Mouse (Mus musculus): ENCODE data around the gene Taf8. TPM values are rescaled to one million over a fixed set of nuclear protein-coding genes. Genes with fewer than 3 reads are reported as not detected.

The Taf8 gene
- 10 to 100 TPM; 13.8 to 14.3 TPM for total RNA-seq (2021)

GRCm38 (mm10) chr17:47501946-47502706 lies at the start of gene Taf8:
Gene Taf8 (minus strand): TSS chr17:47502292.
- peak; percentile 88 to 96 for DNase-seq (ENCODE audit: extremely low spot score in 1 of 2, low spot score in 2 of 2)
- intact Hi-C loops (cut with DNase I) = no loop called here

GRCm38 (mm10) chr17:47551049-47551448 lies 49.0 kb upstream of the Taf8 start:
- DNase-seq (ENCODE audit: extremely low spot score in 1 of 2, low spot score in 2 of 2) = no peak
- intact Hi-C loops (cut with DNase I) = no loop called here

GRCm38 (mm10) chr17:47545861-47546331 lies 43.8 kb upstream of the Taf8 start:
- intact Hi-C loops (cut with DNase I) = no loop called here
- DNase-seq (ENCODE audit: extremely low spot score in 1 of 2, low spot score in 2 of 2) = peak; percentile 40 to 48

GRCm38 (mm10) chr17:47545154-47545553 lies 43.1 kb upstream of the Taf8 start:
- intact Hi-C loops (cut with DNase I) = no loop called here
- no peak for DNase-seq (ENCODE audit: extremely low spot score in 1 of 2, low spot score in 2 of 2)

- DNase-seq (ENCODE audit: extremely low spot score in 1 of 2, low spot score in 2 of 2) = no peak
- intact Hi-C loops (cut with DNase I) = no loop called here
Observed at GRCm38 (mm10) chr17:47543051-47543650, 41.1 kb upstream of the Taf8 start.

- intact Hi-C loops (cut with DNase I) = no loop called here
- DNase-seq (ENCODE audit: extremely low spot score in 1 of 2, low spot score in 2 of 2) = no peak
Observed at GRCm38 (mm10) chr17:47542061-47542460, 40.0 kb upstream of the Taf8 start.

GRCm38 (mm10) chr17:47539128-47539527 lies 37.0 kb upstream of the Taf8 start:
- intact Hi-C loops (cut with DNase I) = no loop called here
- DNase-seq (ENCODE audit: extremely low spot score in 1 of 2, low spot score in 2 of 2) = no peak

- DNase-seq (ENCODE audit: extremely low spot score in 1 of 2, low spot score in 2 of 2) = no peak
- intact Hi-C loops (cut with DNase I) = no loop called here
Observed at GRCm38 (mm10) chr17:47538049-47538448, 36.0 kb upstream of the Taf8 start.

GRCm38 (mm10) chr17:47535812-47536236 lies 33.7 kb upstream of the Taf8 start:
- DNase-seq (ENCODE audit: extremely low spot score in 1 of 2, low spot score in 2 of 2) = no peak
- intact Hi-C loops (cut with DNase I) = no loop called here

- intact Hi-C loops (cut with DNase I) = no loop called here
- DNase-seq (ENCODE audit: extremely low spot score in 1 of 2, low spot score in 2 of 2) = no peak
Observed at GRCm38 (mm10) chr17:47533691-47534090, 31.6 kb upstream of the Taf8 start.

- no peak for DNase-seq (ENCODE audit: extremely low spot score in 1 of 2, low spot score in 2 of 2)
- intact Hi-C loops (cut with DNase I) = no loop called here
Observed at GRCm38 (mm10) chr17:47532364-47532763, 30.3 kb upstream of the Taf8 start.

- DNase-seq (ENCODE audit: extremely low spot score in 1 of 2, low spot score in 2 of 2) = no peak
- intact Hi-C loops (cut with DNase I) = no loop called here
Observed at GRCm38 (mm10) chr17:47531387-47531818, 29.3 kb upstream of the Taf8 start.

GRCm38 (mm10) chr17:47529595-47529994 lies 27.5 kb upstream of the Taf8 start:
- no peak for DNase-seq (ENCODE audit: extremely low spot score in 1 of 2, low spot score in 2 of 2)
- intact Hi-C loops (cut with DNase I) = no loop called here

GRCm38 (mm10) chr17:47528919-47529318 lies 26.8 kb upstream of the Taf8 start:
- DNase-seq (ENCODE audit: extremely low spot score in 1 of 2, low spot score in 2 of 2) = no peak
- intact Hi-C loops (cut with DNase I) = no loop called here

- DNase-seq (ENCODE audit: extremely low spot score in 1 of 2, low spot score in 2 of 2) = no peak
- intact Hi-C loops (cut with DNase I) = no loop called here
Observed at GRCm38 (mm10) chr17:47527581-47528300, 25.6 kb upstream of the Taf8 start.

- intact Hi-C loops (cut with DNase I) = no loop called here
- DNase-seq (ENCODE audit: extremely low spot score in 1 of 2, low spot score in 2 of 2) = no peak
Observed at GRCm38 (mm10) chr17:47526856-47527520, 24.9 kb upstream of the Taf8 start.

- intact Hi-C loops (cut with DNase I) = no loop called here
- DNase-seq (ENCODE audit: extremely low spot score in 1 of 2, low spot score in 2 of 2) = no peak
Observed at GRCm38 (mm10) chr17:47524991-47525390, 22.9 kb upstream of the Taf8 start.

GRCm38 (mm10) chr17:47524055-47524454 lies 22.0 kb upstream of the Taf8 start:
- DNase-seq (ENCODE audit: extremely low spot score in 1 of 2, low spot score in 2 of 2) = no peak

GRCm38 (mm10) chr17:47523211-47523682 lies 21.2 kb upstream of the Taf8 start:
- intact Hi-C loops (cut with DNase I) = no loop called here
- DNase-seq (ENCODE audit: extremely low spot score in 1 of 2, low spot score in 2 of 2) = peak in 1 of 2 experiments; percentile 74

More at GRCm38 (mm10) chr17:47524055-47524454, 22.0 kb upstream of the Taf8 start:
- intact Hi-C loops (cut with DNase I) = no loop called here

All from left cerebral cortex, postnatal 10 days (tissue).